Mouse (Mus musculus): ENCODE measurements around the gene Dao. TPM values are rescaled to one million over a fixed set of nuclear protein-coding genes. Genes with fewer than 3 reads are reported as not detected.

Dao gene
- polyA plus RNA-seq, 1 experiment: not detected

- Histone ChIP-seq H3K4me1 (ENCODE audit: control insufficient read depth, insufficient read depth, low read length) (peaks cover 5% of the 10 kb centered on the region), H3K4me3 (ENCODE audit: insufficient read depth, low read length) (no peak overlapping the region), H3K27ac (ENCODE audit: insufficient read depth, low read depth, low read length) (no peak overlapping the region)
- TF ChIP-seq POLR2A (IDR thresholded peaks at IDR 0.05; ENCODE audit: borderline replicate concordance, low read depth, low read length) (no peak), CTCF (IDR thresholded peaks at IDR 0.05; ENCODE audit: low read depth, low read length) (no peak)
Observed at GRCm38 (mm10) chr5:114057129-114057731, 53.7 kb downstream of the Dao start.

GRCm38 (mm10) chr5:114061675-114062074, 58.2 kb downstream of the Dao start:
- Histone ChIP-seq H3K4me1 (ENCODE audit: control insufficient read depth, insufficient read depth, low read length) (no peaks in the 10 kb centered on the region), H3K4me3 (ENCODE audit: insufficient read depth, low read length) (no peak overlapping the region), H3K27ac (ENCODE audit: insufficient read depth, low read depth, low read length) (no peak overlapping the region)
- TF ChIP-seq POLR2A (IDR thresholded peaks at IDR 0.05; ENCODE audit: borderline replicate concordance, low read depth, low read length): no peak
- no peak for TF ChIP-seq CTCF (IDR thresholded peaks at IDR 0.05; ENCODE audit: low read depth, low read length)

GRCm38 (mm10) chr5:114063958-114064357, 60.5 kb downstream of the Dao start:
- Histone ChIP-seq H3K27ac (ENCODE audit: insufficient read depth, low read depth, low read length) (no peak overlapping the region), H3K4me1 (ENCODE audit: control insufficient read depth, insufficient read depth, low read length) (peaks cover 6% of the 10 kb centered on the region; the same call in 1 of the 2 replicates)
- TF ChIP-seq CTCF (IDR thresholded peaks at IDR 0.05; ENCODE audit: low read depth, low read length): no peak
- no peak for TF ChIP-seq POLR2A (IDR thresholded peaks at IDR 0.05; ENCODE audit: borderline replicate concordance, low read depth, low read length)

GRCm38 (mm10) chr5:114065161-114065560, 61.7 kb downstream of the Dao start, which contains the start of gene Usp30:
Gene Usp30, plus strand, starts transcription at chr5:114065461.
- Histone ChIP-seq H3K4me3 (ENCODE audit: insufficient read depth, low read length) (no peak within 1 kb of the TSS), H3K4me1 (ENCODE audit: control insufficient read depth, insufficient read depth, low read length) (peaks cover 7% of the 10 kb centered on the region; the same call in 1 of the 2 replicates), H3K27ac (ENCODE audit: insufficient read depth, low read depth, low read length) (no peak within 1 kb of the TSS)
- TF ChIP-seq CTCF (IDR thresholded peaks at IDR 0.05; ENCODE audit: low read depth, low read length): no peak

More at GRCm38 (mm10) chr5:114063958-114064357, 60.5 kb downstream of the Dao start:
- no peak overlapping the region for H3K4me3 ChIP-seq (ENCODE audit: insufficient read depth, low read length)

GRCm38 (mm10) chr5:114066601-114067000, 63.1 kb downstream of the Dao start:
- TF ChIP-seq POLR2A (IDR thresholded peaks at IDR 0.05; ENCODE audit: borderline replicate concordance, low read depth, low read length) (no peak), CTCF (IDR thresholded peaks at IDR 0.05; ENCODE audit: low read depth, low read length) (no peak)
- no peak overlapping the region for H3K27ac ChIP-seq (ENCODE audit: insufficient read depth, low read depth, low read length)
- H3K4me1 ChIP-seq (ENCODE audit: control insufficient read depth, insufficient read depth, low read length): peaks cover 7% of the 10 kb centered on the region; the same call in 1 of the 2 replicates
- H3K4me3 ChIP-seq (ENCODE audit: insufficient read depth, low read length): no peak overlapping the region

GRCm38 (mm10) chr5:114067543-114067942, 64.0 kb downstream of the Dao start:
- Histone ChIP-seq H3K4me3 (ENCODE audit: insufficient read depth, low read length) (no peak overlapping the region), H3K4me1 (ENCODE audit: control insufficient read depth, insufficient read depth, low read length) (peaks cover 7% of the 10 kb centered on the region; the same call in 1 of the 2 replicates), H3K27ac (ENCODE audit: insufficient read depth, low read depth, low read length) (no peak overlapping the region)
- no peak for TF ChIP-seq CTCF (IDR thresholded peaks at IDR 0.05; ENCODE audit: low read depth, low read length)
- no peak for TF ChIP-seq POLR2A (IDR thresholded peaks at IDR 0.05; ENCODE audit: borderline replicate concordance, low read depth, low read length)

- H3K27ac ChIP-seq (ENCODE audit: insufficient read depth, low read depth, low read length): no peak overlapping the region
- peaks cover 7% of the 10 kb centered on the region; the same call in 1 of the 2 replicates for H3K4me1 ChIP-seq (ENCODE audit: control insufficient read depth, insufficient read depth, low read length)
- TF ChIP-seq CTCF (IDR thresholded peaks at IDR 0.05; ENCODE audit: low read depth, low read length) (no peak), POLR2A (IDR thresholded peaks at IDR 0.05; ENCODE audit: borderline replicate concordance, low read depth, low read length) (no peak)
- no peak overlapping the region for H3K4me3 ChIP-seq (ENCODE audit: insufficient read depth, low read length)
Observed at GRCm38 (mm10) chr5:114067982-114068381, 64.5 kb downstream of the Dao start.

GRCm38 (mm10) chr5:114070858-114071257, 67.4 kb downstream of the Dao start:
- H3K27ac ChIP-seq (ENCODE audit: insufficient read depth, low read depth, low read length): no peak overlapping the region
- H3K4me3 ChIP-seq (ENCODE audit: insufficient read depth, low read length): no peak overlapping the region
- H3K4me1 ChIP-seq (ENCODE audit: control insufficient read depth, insufficient read depth, low read length): peaks cover 7% of the 10 kb centered on the region; the same call in 1 of the 2 replicates
- no peak for TF ChIP-seq POLR2A (IDR thresholded peaks at IDR 0.05; ENCODE audit: borderline replicate concordance, low read depth, low read length)

- no peak for TF ChIP-seq POLR2A (IDR thresholded peaks at IDR 0.05; ENCODE audit: borderline replicate concordance, low read depth, low read length)
- no peak for TF ChIP-seq CTCF (IDR thresholded peaks at IDR 0.05; ENCODE audit: low read depth, low read length)
- Histone ChIP-seq H3K4me1 (ENCODE audit: control insufficient read depth, insufficient read depth, low read length) (peaks cover 7% of the 10 kb centered on the region; the same call in 1 of the 2 replicates), H3K4me3 (ENCODE audit: insufficient read depth, low read length) (no peak overlapping the region), H3K27ac (ENCODE audit: insufficient read depth, low read depth, low read length) (no peak overlapping the region)
Observed at GRCm38 (mm10) chr5:114072262-114072661, 68.8 kb downstream of the Dao start.

Other genes with a start within 250 kb of the Dao start
- gene Sart3, start 231.2 kb upstream of the Dao start, polyA plus RNA-seq (2012; ENCODE audit: insufficient read depth, insufficient read length, missing spikeins): 23.5 and 29.8 TPM in 2 replicates
- 106 and 109 TPM in 2 replicates for gene Iscu, start 231.0 kb upstream of the Dao start, polyA plus RNA-seq (2012; ENCODE audit: insufficient read depth, insufficient read length, missing spikeins)
- 0.99 and 1.7 TPM in 2 replicates for gene Tmem119, start 203.2 kb upstream of the Dao start, polyA plus RNA-seq (2012; ENCODE audit: insufficient read depth, insufficient read length, missing spikeins)
- 318 and 365 TPM in 2 replicates for gene Selplg, start 171.1 kb upstream of the Dao start, polyA plus RNA-seq (2012; ENCODE audit: insufficient read depth, insufficient read length, missing spikeins)
- gene Coro1c, start 94.9 kb upstream of the Dao start, polyA plus RNA-seq (2012; ENCODE audit: insufficient read depth, insufficient read length, missing spikeins): 156 and 194 TPM in 2 replicates
- gene Ssh1, start 9.8 kb upstream of the Dao start, polyA plus RNA-seq (2012; ENCODE audit: insufficient read depth, insufficient read length, missing spikeins): 15.3 and 18.5 TPM in 2 replicates
- 10.0 and 11.8 TPM in 2 replicates for gene Usp30, start 61.8 kb downstream of the Dao start, polyA plus RNA-seq (2012; ENCODE audit: insufficient read depth, insufficient read length, missing spikeins)
- gene Svop, start 87.9 kb downstream of the Dao start, polyA plus RNA-seq (2012; ENCODE audit: insufficient read depth, insufficient read length, missing spikeins): not detected in 2 replicates
- 3.3 and 4.2 TPM in 2 replicates for gene Alkbh2, start 124.5 kb downstream of the Dao start, polyA plus RNA-seq (2012; ENCODE audit: insufficient read depth, insufficient read length, missing spikeins)
- 1.8 and 3.5 TPM in 2 replicates for gene Ung, start 126.7 kb downstream of the Dao start, polyA plus RNA-seq (2012; ENCODE audit: insufficient read depth, insufficient read length, missing spikeins)
- 0.19 and 0.24 TPM in 2 replicates for gene Acacb, start 142.8 kb downstream of the Dao start, polyA plus RNA-seq (2012; ENCODE audit: insufficient read depth, insufficient read length, missing spikeins)

Measured in bone marrow macrophage, adult 2 months (primary cell).